ENCODE assay signal across 31 mouse cellular contexts in the genomic region with DNA sequence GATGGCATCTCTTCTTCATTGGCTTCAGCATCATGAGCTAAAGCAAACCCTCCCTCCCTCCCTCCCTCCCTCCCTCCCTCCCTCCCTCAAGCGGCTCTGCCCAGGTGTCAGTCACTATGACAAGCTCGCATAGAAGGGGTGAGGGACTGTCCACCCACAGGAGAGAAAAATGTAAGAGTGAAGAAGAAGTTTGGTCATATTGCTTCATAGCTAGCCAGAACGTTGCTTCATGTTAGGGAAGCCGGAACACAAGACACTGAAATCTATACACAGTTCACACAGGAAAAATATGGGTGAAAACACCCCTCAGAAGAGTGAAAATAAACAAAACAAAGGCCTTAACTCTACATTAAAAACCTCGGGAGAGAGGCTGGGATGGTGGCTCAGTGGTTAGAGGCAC. TPM values are rescaled to one million over a fixed set of nuclear protein-coding genes. Genes with fewer than 3 reads are reported as not detected.
DNase-seq lines count a peak whose midpoint lies in the region; ATAC-seq lines count a peak whose summit lies in the region.
"Had no signal": no experiment of that assay in that cellular context is flagged by ENCODE, and none has a peak within 500 bp of the region (broad histone marks: within the 10 kb centered on the region; RNA-seq: fewer than 3 reads in every experiment).

No protein-coding gene starts in this region.

- 88% methylated on average over 4 of the region's 5 CpGs for WGBS in neural tube, embryonic 15.5 days
- 78% methylated on average over 4 of the region's 5 CpGs for whole genome bisulfite sequencing in kidney, embryonic 16.5 days

- no peaks in the 10 kb centered on the region for H3K36me3 ChIP-seq in neural tube, embryonic 15.5 days
- H3K36me3 ChIP-seq in kidney, embryonic 16.5 days (ENCODE audit: insufficient read depth, low read length) = no peaks in the 10 kb centered on the region
- H3K36me3 ChIP-seq: embryonic facial prominence, embryonic 13.5 days; embryonic facial prominence, embryonic 15.5 days; forebrain, embryonic 10.5 days; forebrain, embryonic 12.5 days had no signal

- H3K4me2 ChIP-seq in neural tube, embryonic 15.5 days = no peak overlapping the region
- no peak overlapping the region for H3K4me2 ChIP-seq in kidney, embryonic 16.5 days (replicated peaks; ENCODE audit: low read depth, low read length)
- H3K4me2 ChIP-seq: embryonic facial prominence, embryonic 13.5 days; embryonic facial prominence, embryonic 15.5 days; forebrain, embryonic 12.5 days had no signal

- DNase-seq in lung, postnatal 36 days = peak; percentile 17
- no peak for DNase-seq in lung, adult 18-20 months
- DNase-seq in layer of hippocampus, postnatal 25 days (ENCODE audit: extremely low spot score in 1 of 2, low spot score in 1 of 2) = no peak
- DNase-seq: adrenal gland, adult 8-10 months; adrenal gland, postnatal 14 days; adrenal gland, postnatal 36 days; cerebellum, adult 11 months; cerebellum, adult 18-20 months; cerebellum, adult 8-10 months; cerebellum, adult 9-11 months; cerebellum, postnatal 14 days; cerebellum, postnatal 36 days; embryo, embryonic 11 days had no signal

- H3K9me3 ChIP-seq in neural tube, embryonic 15.5 days (replicated peaks) = no peaks in the 10 kb centered on the region
- H3K9me3 ChIP-seq in kidney, embryonic 16.5 days (ENCODE audit: low read length) = no peaks in the 10 kb centered on the region
- H3K9me3 ChIP-seq: embryonic facial prominence, embryonic 13.5 days; embryonic facial prominence, embryonic 15.5 days; forebrain, embryonic 10.5 days; forebrain, embryonic 12.5 days had no signal

- ATAC-seq in granulocyte monocyte progenitor cell, adult 5-6 weeks (replicated peaks; ENCODE audit: poor library complexity, severe bottlenecking) = peak; percentile 80
- peak; percentile 60 for ATAC-seq in megakaryocyte progenitor cell, adult 5-6 weeks (replicated peaks; ENCODE audit: poor library complexity)
- ATAC-seq in neural tube, embryonic 15.5 days (ENCODE audit: low FRiP score) = no peak
- no peak for ATAC-seq in kidney, embryonic 16.5 days (ENCODE audit: low FRiP score, low TSS enrichment)
- ATAC-seq: activated CD4-positive, CD25-positive, alpha-beta regulatory T cell, adult 4 months; forebrain, embryonic 14.5 days; forebrain, embryonic 16.5 days; Patski had no signal

- no peak overlapping the region for H3K9ac ChIP-seq in neural tube, embryonic 15.5 days (replicated peaks)
- H3K9ac ChIP-seq in kidney, embryonic 16.5 days (replicated peaks; ENCODE audit: low read length) = no peak overlapping the region
- H3K9ac ChIP-seq: embryonic facial prominence, embryonic 13.5 days; embryonic facial prominence, embryonic 15.5 days; forebrain, embryonic 12.5 days had no signal

- no peak overlapping the region for H3K27ac ChIP-seq in neural tube, embryonic 15.5 days (replicated peaks)
- H3K27ac ChIP-seq in kidney, embryonic 16.5 days (ENCODE audit: low read length) = no peak overlapping the region
- H3K27ac ChIP-seq: embryonic facial prominence, embryonic 13.5 days; embryonic facial prominence, embryonic 15.5 days; forebrain, embryonic 10.5 days; forebrain, embryonic 12.5 days had no signal

- no peak overlapping the region for H3K4me3 ChIP-seq in neural tube, embryonic 15.5 days (replicated peaks)
- no peak overlapping the region for H3K4me3 ChIP-seq in kidney, embryonic 16.5 days (ENCODE audit: low read length)
- H3K4me3 ChIP-seq: embryonic facial prominence, embryonic 13.5 days; embryonic facial prominence, embryonic 15.5 days; erythroblast, embryonic 14.5 days; forebrain, embryonic 10.5 days; forebrain, embryonic 12.5 days had no signal

- H3K27me3 ChIP-seq in neural tube, embryonic 15.5 days (replicated peaks) = no peaks in the 10 kb centered on the region
- H3K27me3 ChIP-seq in kidney, embryonic 16.5 days (ENCODE audit: insufficient read depth, low read length) = no peaks in the 10 kb centered on the region

- H3K4me1 ChIP-seq in neural tube, embryonic 15.5 days = 0 out of 2 replicates have a peak, but pooled peaks cover 3% of the 10 kb centered on the region
- H3K4me1 ChIP-seq in kidney, embryonic 16.5 days (ENCODE audit: insufficient read depth, low read length) = no peaks in the 10 kb centered on the region
- H3K4me1 ChIP-seq: embryonic facial prominence, embryonic 15.5 days had no signal

RNA-seq across cellular contexts. Expression of a gene that starts 19.0 kb away (rescaled TPM):
- 6.5 and 15.1 TPM in 2 replicates for total RNA-seq in granulocyte monocyte progenitor cell, adult 5-6 weeks (2014; fragmentation: Nextera tagmentation)
- total RNA-seq in granulocyte monocyte progenitor cell, adult 5-6 weeks (2017) = 7.1 and 10.0 TPM in 2 replicates
- 4.6 and 9.6 TPM in 2 replicates for total RNA-seq in megakaryocyte progenitor cell, adult 5-6 weeks (2015)
- 8.5 and 13.9 TPM in 2 replicates for total RNA-seq in megakaryocyte progenitor cell, adult 5-6 weeks (2017)
- 1 to 10 TPM; 1.8 to 2.0 TPM for total RNA-seq in layer of hippocampus, postnatal 25 days (2021)
- polyA plus RNA-seq in neural tube, embryonic 15.5 days (2015; fragmentation: Nextera tagmentation; extraction: Ambion mirVana) = 0.93 and 4.3 TPM in 2 replicates
- 1.7 and 2.2 TPM in 2 replicates for polyA plus RNA-seq in kidney, embryonic 16.5 days (2015; fragmentation: Nextera tagmentation; extraction: Ambion mirVana)

RNA-seq across cellular contexts. Expression of a gene that starts 23.5 kb away (rescaled TPM):
- total RNA-seq in granulocyte monocyte progenitor cell, adult 5-6 weeks (2014; fragmentation: Nextera tagmentation) = not detected in 2 replicates
- 0.46 and 2.8 TPM in 2 replicates for total RNA-seq in granulocyte monocyte progenitor cell, adult 5-6 weeks (2017)
- 2.1 and 2.3 TPM in 2 replicates for total RNA-seq in megakaryocyte progenitor cell, adult 5-6 weeks (2015)
- 1.6 and 1.8 TPM in 2 replicates for total RNA-seq in megakaryocyte progenitor cell, adult 5-6 weeks (2017)
- total RNA-seq in layer of hippocampus, postnatal 25 days (2021) = under 1 TPM; 0.35 to 0.39 TPM
- polyA plus RNA-seq in neural tube, embryonic 15.5 days (2015; fragmentation: Nextera tagmentation; extraction: Ambion mirVana) = 0.20 and 0.27 TPM in 2 replicates
- 0.52 and 0.53 TPM in 2 replicates for polyA plus RNA-seq in kidney, embryonic 16.5 days (2015; fragmentation: Nextera tagmentation; extraction: Ambion mirVana)
- total RNA-seq: common myeloid progenitor, adult 5-6 weeks had no signal
- polyA plus RNA-seq: C2C12; embryonic facial prominence, embryonic 11.5 days; erythroblast, embryonic 14.5 days; forebrain, embryonic 14.5 days; Patski had no signal

RNA-seq across cellular contexts. Expression of a gene that starts 48.3 kb away (rescaled TPM):
- total RNA-seq in granulocyte monocyte progenitor cell, adult 5-6 weeks (2014; fragmentation: Nextera tagmentation) = not detected in 2 replicates
- not detected in 2 replicates for total RNA-seq in granulocyte monocyte progenitor cell, adult 5-6 weeks (2017)
- total RNA-seq in megakaryocyte progenitor cell, adult 5-6 weeks (2015) = 0.17 and 0.42 TPM in 2 replicates
- 0.10 and 0.25 TPM in 2 replicates for total RNA-seq in megakaryocyte progenitor cell, adult 5-6 weeks (2017)
- total RNA-seq in layer of hippocampus, postnatal 25 days (2021) = not detected
- polyA plus RNA-seq in neural tube, embryonic 15.5 days (2015; fragmentation: Nextera tagmentation; extraction: Ambion mirVana) = 0.06 TPM in 1 of 2 replicates, not detected in the other
- 0.10 TPM in 1 of 2 replicates, not detected in the other for polyA plus RNA-seq in kidney, embryonic 16.5 days (2015; fragmentation: Nextera tagmentation; extraction: Ambion mirVana)
- total RNA-seq: common myeloid progenitor, adult 5-6 weeks; MEL had no signal
- polyA plus RNA-seq: activated CD4-positive, CD25-positive, alpha-beta regulatory T cell, adult 4 months; brain, embryonic 14.5 days; C2C12; embryonic facial prominence, embryonic 11.5 days; embryonic facial prominence, embryonic 13.5 days; erythroblast, embryonic 14.5 days; forebrain, embryonic 10.5 days; forebrain, embryonic 12.5 days; forebrain, embryonic 14.5 days; forebrain, embryonic 16.5 days had no signal

RNA-seq across cellular contexts. Expression of a gene that starts 52.9 kb away (rescaled TPM):
- 37.4 and 55.9 TPM in 2 replicates for total RNA-seq in granulocyte monocyte progenitor cell, adult 5-6 weeks (2014; fragmentation: Nextera tagmentation)
- total RNA-seq in granulocyte monocyte progenitor cell, adult 5-6 weeks (2017) = 48.2 and 50.3 TPM in 2 replicates
- total RNA-seq in megakaryocyte progenitor cell, adult 5-6 weeks (2015) = 51.4 TPM in 2 replicates
- total RNA-seq in megakaryocyte progenitor cell, adult 5-6 weeks (2017) = 44.7 and 49.4 TPM in 2 replicates
- total RNA-seq in layer of hippocampus, postnatal 25 days (2021) = 10 to 100 TPM; 74.8 to 76.3 TPM
- 45.5 and 80.6 TPM in 2 replicates for polyA plus RNA-seq in neural tube, embryonic 15.5 days (2015; fragmentation: Nextera tagmentation; extraction: Ambion mirVana)
- 165 and 170 TPM in 2 replicates for polyA plus RNA-seq in kidney, embryonic 16.5 days (2015; fragmentation: Nextera tagmentation; extraction: Ambion mirVana)

Comparison
In these comparisons a context has a peak if more than half of its experiments do, and no peak if none do; other contexts are left out.
1. ATAC-seq: peak in granulocyte monocyte progenitor cell, adult 5-6 weeks (single experiment) and megakaryocyte progenitor cell, adult 5-6 weeks (single experiment); none in neural tube, embryonic 15.5 days (single experiment) and kidney, embryonic 16.5 days (single experiment).